Mouse (Mus musculus) ES-Bruce4 (cell line): Measurements from ENCODE around the gene Dcaf10.

Experiments used
- CTCF ChIP-seq: IDR thresholded peaks from one replicate; pipeline ENCODE4 v1.8.1; 2011; ENCODE audit warnings: low read depth, low read length
- EP300 ChIP-seq: IDR thresholded peaks from 2 replicates; pipeline ENCODE4 v1.6.1; 2011; ENCODE audit warnings: low read depth, low read length; ENCODE audit not compliant: insufficient read depth
- POLR2A ChIP-seq: IDR thresholded peaks from one replicate; pipeline ENCODE4 v1.8.1; 2011; ENCODE audit warnings: low read length; ENCODE audit not compliant: insufficient read depth

GRCm38 (mm10) chr4:45411181-45411790, 69.4 kb downstream of the Dcaf10 start:
- TF ChIP-seq CTCF (no peak), POLR2A (no peak), EP300 (no peak)
